Mouse (Mus musculus) ES-E14 (cell line): ENCODE measurements around the gene Palm. TPM values are rescaled to one million over a fixed set of nuclear protein-coding genes. Genes with fewer than 3 reads are reported as not detected.

Source experiments
- DNase-seq: peaks from one replicate; pipeline ENCODE4 v3.0.0-alpha.2; 2013; ENCODE audit warnings: low read depth, low spot score
- H3K27ac ChIP-seq: 2 replicates; pipeline ENCODE4 v1.5.1; 2012; ENCODE audit warnings: low read depth, mild to moderate bottlenecking, low read length, moderate library complexity, mixed read lengths; ENCODE audit not compliant: poor library complexity, insufficient read depth, severe bottlenecking
- H3K36me3 ChIP-seq: 2 replicates; pipeline ENCODE4 v1.6.1; 2012; ENCODE audit warnings: mild to moderate bottlenecking, low read length, moderate library complexity, mixed read lengths; ENCODE audit not compliant: control insufficient read depth, poor library complexity, insufficient read depth, severe bottlenecking
- H3K4me1 ChIP-seq, 2 experiments: fragments of 150-350 bp in 1 of 2; sonication (generic) in 1 of 2; 2 replicates each; pipeline ENCODE4 v1.6.1; 2012; ENCODE audit warnings: low read length in 2 of 2, mild to moderate bottlenecking in 1 of 2, mixed read lengths in 1 of 2; ENCODE audit not compliant: control insufficient read depth in 2 of 2, insufficient read depth in 2 of 2, poor library complexity in 1 of 2
- H3K4me3 ChIP-seq, 2 experiments: fragments of 150-350 bp in 1 of 2; sonication (generic) in 1 of 2; 2 replicates each; pipeline ENCODE4 v1.5.1; 2012; ENCODE audit warnings: low read length in 2 of 2, low read depth in 1 of 2, mild to moderate bottlenecking in 1 of 2, mixed read lengths in 1 of 2; ENCODE audit not compliant: insufficient read depth in 1 of 2, poor library complexity in 1 of 2, severe bottlenecking in 1 of 2
- H3K9ac ChIP-seq: 2 replicates; pipeline ENCODE4 v1.6.1; 2012; ENCODE audit warnings: low read depth, mild to moderate bottlenecking, low read length, mixed read lengths; ENCODE audit not compliant: poor library complexity, insufficient read depth, severe bottlenecking
- H3K9me3 ChIP-seq: fragments of 150-350 bp; sonication (generic); 2 replicates; pipeline ENCODE4 v1.6.1; 2012; ENCODE audit warnings: low read depth, mild to moderate bottlenecking, low read length; ENCODE audit not compliant: control insufficient read depth, insufficient read depth
- CHD2 ChIP-seq: IDR thresholded peaks from 2 replicates; pipeline ENCODE4 v1.6.1; 2014; ENCODE audit warnings: mild to moderate bottlenecking, low read depth, low read length, inconsistent platforms
- HCFC1 ChIP-seq: IDR thresholded peaks from 2 replicates; pipeline ENCODE4 v1.6.1; 2012; ENCODE audit warnings: low read length, inconsistent platforms, borderline replicate concordance; ENCODE audit not compliant: insufficient read depth
- MAFK ChIP-seq: IDR thresholded peaks from 2 replicates; pipeline ENCODE4 v1.6.1; 2014; ENCODE audit warnings: mild to moderate bottlenecking, low read depth, low read length, inconsistent platforms; ENCODE audit not compliant: insufficient read depth
- ZC3H11A ChIP-seq: IDR thresholded peaks from 2 replicates; pipeline ENCODE4 v1.6.1; 2012; ENCODE audit warnings: low read depth, mild to moderate bottlenecking, inconsistent platforms, low read length, borderline replicate concordance
- ZNF384 ChIP-seq: IDR thresholded peaks from 2 replicates; pipeline ENCODE4 v1.6.1; 2012; ENCODE audit warnings: low read depth, low read length, inconsistent platforms
- in situ Hi-C, 2 experiments: fragments of 600-800 bp; cut with MboI; formaldehyde crosslinking; loops; one replicate each; pipeline ENCODE4 v1.15.1; 2025; ENCODE audit warnings: low sequenced_read_pairs in 2 of 2, inconsistent platforms in 1 of 2; ENCODE audit not compliant: unreplicated experiment in 2 of 2
- total RNA-seq: library from RNA; depleted of rRNA; stranded (reverse); fragments of 300-350 nt; gene quantifications from 2 replicates; pipeline ENCODE4 v1.2.3, GENCODE M21; 2012

Palm gene
- total RNA-seq, 1 experiment: 10.7 TPM

GRCm38 (mm10) chr10:79765228-79765745 lies 28.1 kb upstream of the Palm start:
- in situ Hi-C loops: no loop called here
- peak overlapping the region; percentile 95; the same call in 1 of the 2 replicates for H3K9ac ChIP-seq
- no peak for DNase-seq
- H3K36me3 ChIP-seq: peaks cover 35% of the 10 kb centered on the region
- no peak overlapping the region for H3K27ac ChIP-seq
- peaks cover 2 to 17% of the 10 kb centered on the region in 2 experiments; a peak in 1 of 4 replicates for H3K4me1 ChIP-seq
- TF ChIP-seq CHD2: no peak
- no peak for TF ChIP-seq HCFC1
- no peak for TF ChIP-seq MAFK
- TF ChIP-seq ZC3H11A: no peak
- TF ChIP-seq ZNF384: no peak
- peak overlapping the region; percentile 88 to 93; a peak in 3 of 4 replicates for H3K4me3 ChIP-seq
- H3K9me3 ChIP-seq: no peaks in the 10 kb centered on the region

GRCm38 (mm10) chr10:79766001-79766507 lies 27.3 kb upstream of the Palm start:
- TF ChIP-seq ZC3H11A (no peak), ZNF384 (no peak), CHD2 (no peak), MAFK (no peak)
- Histone ChIP-seq H3K27ac (peak overlapping the region; percentile 88; the same call in 1 of the 2 replicates), H3K36me3 (peaks cover 29% of the 10 kb centered on the region), H3K4me3 (peak overlapping the region; percentile 88 to 93), H3K9me3 (no peaks in the 10 kb centered on the region), H3K4me1 (peaks cover 2 to 17% of the 10 kb centered on the region in 2 experiments; a peak in 1 of 4 replicates), H3K9ac (peak overlapping the region; percentile 95)
- no peak for DNase-seq
- in situ Hi-C loops: no loop called here

GRCm38 (mm10) chr10:79766508-79767325 lies 26.7 kb upstream of the Palm start, which contains the start of gene Rnf126:
Gene Rnf126, minus strand, starts transcription at chr10:79766952.
- in situ Hi-C loops: no loop called here
- TF ChIP-seq ZNF384 (no peak), HCFC1 (peak; percentile 68; the same call in 1 of the 2 replicates), ZC3H11A (no peak), MAFK (no peak)
- peaks cover 2 to 17% of the 10 kb centered on the region in 2 experiments; a peak in 1 of 4 replicates for H3K4me1 ChIP-seq
- no peaks in the 10 kb centered on the region for H3K9me3 ChIP-seq
- peak within 1 kb of the TSS; percentile 95 for H3K9ac ChIP-seq
- peak; percentile 100 for DNase-seq
- H3K36me3 ChIP-seq: peaks cover 22% of the 10 kb centered on the region
- peak within 1 kb of the TSS; percentile 88 to 93 for H3K4me3 ChIP-seq
- peak within 1 kb of the TSS; percentile 88 for H3K27ac ChIP-seq

- H3K9ac ChIP-seq: peak overlapping the region; percentile 68
- peak overlapping the region; percentile 79 for H3K27ac ChIP-seq
- peak overlapping the region; percentile 79 to 81 for H3K4me3 ChIP-seq
- peaks cover 13% of the 10 kb centered on the region; the same call in 1 of the 2 replicates for H3K36me3 ChIP-seq
- peaks cover 2 to 17% of the 10 kb centered on the region in 2 experiments; a peak in 1 of 4 replicates for H3K4me1 ChIP-seq
- no peaks in the 10 kb centered on the region for H3K9me3 ChIP-seq
- peak; percentile 94 for DNase-seq
- TF ChIP-seq ZC3H11A (no peak), ZNF384 (peak; percentile 88)
- in situ Hi-C loops: no loop called here
Observed at GRCm38 (mm10) chr10:79767372-79768244, 25.8 kb upstream of the Palm start.
